Mouse (Mus musculus) left cerebral cortex, postnatal 4 days (tissue): ENCODE results near the gene Cd47. TPM values are rescaled to one million over a fixed set of nuclear protein-coding genes. Genes with fewer than 3 reads are reported as not detected.
"Not testable (repeated sequence)": the region's sequence is repeated elsewhere in the genome, so short reads cannot be mapped to it uniquely, and the experiment has no call there.

ENCODE experiments used
- DNase-seq: peaks from one replicate; pipeline ENCODE4 v3.0.0-alpha.2; 2022
- intact Hi-C: fragments of 180-260 bp; cut with DNase I; formaldehyde crosslinking; loops from one replicate; pipeline ENCODE4 v1.15.1; 2025
- total RNA-seq, 2 experiments: library from RNA; stranded (reverse); gene quantifications; 2 replicates each; pipeline ENCODE4 v1.2.3; 2021

Cd47 gene
- total RNA-seq, 2 experiments from 2014 or later, result 214 to 231 TPM

- intact Hi-C loops, DNase-seq: not testable (repeated sequence)
These were observed 30.6 kb downstream of the Cd47 start for GRCm38 (mm10) chr16:49830911-49831310.

DNA sequence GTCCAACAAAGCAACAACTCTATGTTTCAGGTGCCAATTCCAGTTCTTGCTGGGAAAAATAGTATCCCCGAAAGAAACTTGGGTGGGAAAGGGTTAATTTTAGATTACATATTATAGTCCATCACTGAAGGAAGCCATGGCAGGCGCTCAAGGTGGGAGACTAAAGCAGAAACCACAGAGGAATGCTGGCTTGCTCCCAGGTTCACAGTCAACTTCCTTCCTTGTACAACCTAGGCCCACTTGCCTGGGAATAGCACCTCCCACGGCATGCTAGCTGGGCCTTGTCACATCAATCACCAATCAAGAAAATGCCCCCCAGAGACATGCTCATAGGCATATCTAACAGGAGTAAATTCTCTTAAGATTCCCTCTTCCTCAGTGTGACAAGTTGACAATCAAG, 32.0 kb downstream of the Cd47 start:
- intact Hi-C loops, result no loop called here
- no peak for DNase-seq

DNA sequence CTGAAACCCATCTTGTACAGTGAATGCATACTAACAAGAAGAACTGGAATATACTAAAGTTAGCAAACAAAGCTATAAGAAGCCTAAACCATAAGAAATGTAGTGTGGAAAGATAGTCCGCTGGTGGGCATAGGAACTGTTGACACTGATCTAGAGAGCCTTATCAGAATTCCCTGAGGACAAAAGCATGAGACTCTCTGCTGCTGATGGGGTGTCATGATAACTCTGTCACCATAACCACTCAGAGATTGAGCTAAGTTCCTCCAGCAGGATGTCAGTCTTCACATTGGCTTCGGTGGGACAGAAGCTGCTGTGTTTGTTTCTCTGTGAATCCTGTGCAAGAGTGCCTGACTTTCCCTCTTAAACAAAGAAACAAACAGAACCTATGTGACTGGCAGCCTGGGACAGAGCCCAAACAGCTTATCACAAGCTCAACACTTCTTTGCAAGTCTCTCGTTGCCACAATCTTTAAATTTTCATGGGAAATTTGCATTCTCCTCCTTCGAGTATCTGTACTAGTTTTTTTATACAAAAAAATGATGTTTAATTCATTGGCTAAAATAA, 33.9 kb downstream of the Cd47 start:
- intact Hi-C loops, result no loop called here
- no peak for DNase-seq

- DNase-seq, result no peak
- intact Hi-C loops, result no loop called here
These were observed 36.4 kb downstream of the Cd47 start for GRCm38 (mm10) chr16:49836634-49837164.

DNA sequence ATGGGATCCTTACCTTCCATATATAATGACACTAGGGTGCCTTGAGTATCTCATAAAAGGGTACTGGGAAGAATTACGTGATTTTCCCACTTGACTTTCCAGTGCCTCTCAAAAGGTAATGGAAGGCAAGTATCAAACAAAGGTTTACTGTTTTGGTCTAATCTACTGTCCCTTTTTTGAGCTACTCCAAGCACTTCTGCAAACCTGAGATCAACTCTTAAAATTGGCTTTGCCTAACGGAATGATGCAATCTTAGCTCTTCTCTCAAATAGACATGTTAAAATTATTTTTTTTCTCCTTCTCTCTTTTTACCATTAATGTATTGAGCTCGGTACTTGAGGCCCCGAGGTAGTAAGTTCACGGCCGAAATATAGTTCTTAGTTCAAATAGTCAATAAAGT, 38.6 kb downstream of the Cd47 start:
- intact Hi-C loops, result no loop called here
- no peak for DNase-seq

DNA sequence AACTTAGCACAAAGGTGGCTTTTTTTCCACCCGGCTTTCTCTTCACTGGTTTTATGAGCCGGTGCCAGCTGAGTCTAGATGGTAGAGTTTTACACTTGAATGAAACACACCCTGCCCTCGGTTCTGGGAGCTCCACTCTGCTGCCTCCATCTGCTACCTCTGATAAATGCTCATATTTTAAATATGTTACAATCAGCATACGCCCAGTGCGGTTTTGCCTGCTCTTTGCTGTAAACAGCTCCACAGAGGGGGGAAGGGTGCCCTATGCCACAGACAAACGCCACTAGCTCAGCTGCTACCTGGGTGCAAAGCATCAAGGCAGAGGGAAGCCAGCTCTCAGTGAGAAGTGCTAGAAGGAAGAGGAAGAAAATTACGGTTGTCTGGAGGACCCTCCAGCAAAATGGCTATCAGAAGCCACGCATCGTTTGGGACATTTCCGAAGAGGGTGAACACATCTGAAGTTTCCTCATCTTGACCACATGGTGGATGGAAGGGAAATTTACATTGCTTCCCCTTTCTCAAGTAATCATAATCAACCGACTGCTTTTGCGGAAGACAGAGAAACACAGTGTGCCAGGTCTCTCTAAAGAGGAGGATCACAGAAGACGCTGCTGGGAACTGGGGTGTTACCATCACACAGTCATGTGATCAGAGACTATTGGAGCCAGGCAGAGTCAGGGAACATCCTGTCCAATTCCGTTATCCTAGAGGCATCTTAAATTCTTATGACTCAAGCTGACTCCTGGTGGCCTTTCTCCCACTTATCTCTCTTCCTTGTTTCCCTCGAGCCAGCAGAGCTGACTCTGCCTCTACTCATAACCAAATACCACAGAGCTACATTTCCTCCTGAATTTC, 39.6 kb downstream of the Cd47 start:
- intact Hi-C loops, result no loop called here
- DNase-seq, result peak; percentile 56

DNA sequence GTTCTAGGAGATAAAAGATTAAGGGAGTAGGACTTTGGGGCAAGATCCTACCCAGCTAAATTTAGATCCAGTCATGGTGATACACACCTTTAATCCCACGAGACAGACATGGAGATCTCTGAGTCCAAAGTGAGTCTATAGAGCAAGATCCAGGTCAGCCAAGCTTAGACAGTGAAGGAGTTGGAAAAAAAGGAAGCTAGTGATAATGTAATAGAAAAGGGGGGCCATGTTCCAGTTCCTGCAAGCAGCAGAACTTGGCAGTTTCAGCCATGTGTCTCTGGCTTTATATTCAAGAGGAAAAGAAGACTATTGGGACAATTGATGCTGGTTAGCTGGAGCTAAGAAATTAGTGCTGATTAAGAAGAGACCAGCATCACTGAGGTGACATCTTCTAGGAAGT, 43.4 kb downstream of the Cd47 start:
- intact Hi-C loops, result no loop called here
- no peak for DNase-seq

GRCm38 (mm10) chr16:49847224-49848003, 47.1 kb downstream of the Cd47 start:
- intact Hi-C loops, result no loop called here
- no peak for DNase-seq

- intact Hi-C loops, result no loop called here
These were observed 48.3 kb downstream of the Cd47 start for GRCm38 (mm10) chr16:49848651-49849050.

GRCm38 (mm10) chr16:49852940-49853339, 52.6 kb downstream of the Cd47 start:
- no peak for DNase-seq
- intact Hi-C loops, result loop anchor here (10.0 kb wide), 2 partner anchors 218 to 348 kb away; no protein-coding TSS in a partner anchor

More at GRCm38 (mm10) chr16:49848651-49849050, 48.3 kb downstream of the Cd47 start:
- DNase-seq, result no peak

DNA sequence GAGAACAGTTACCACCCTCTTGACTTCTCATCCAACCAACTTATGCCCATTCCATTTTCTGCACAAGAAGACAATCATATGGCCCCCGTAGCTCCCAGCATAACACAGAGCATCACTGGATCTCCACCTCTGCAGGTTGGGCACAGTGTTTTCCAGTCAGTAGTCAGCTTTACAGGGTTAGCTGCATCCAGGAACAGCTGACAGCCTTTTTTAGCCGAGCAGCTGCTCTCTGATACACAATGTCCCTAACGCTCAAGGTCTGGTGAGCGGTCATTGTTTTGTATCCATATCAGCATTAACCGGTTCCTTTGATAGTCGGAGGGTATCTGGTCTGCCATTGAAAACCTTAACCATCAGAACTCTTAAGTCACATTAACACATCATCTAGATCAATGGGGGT, 53.3 kb downstream of the Cd47 start:
- DNase-seq, result no peak
- intact Hi-C loops, result loop anchor here (10.0 kb wide), 2 partner anchors 219 to 349 kb away; no protein-coding TSS in a partner anchor

DNA sequence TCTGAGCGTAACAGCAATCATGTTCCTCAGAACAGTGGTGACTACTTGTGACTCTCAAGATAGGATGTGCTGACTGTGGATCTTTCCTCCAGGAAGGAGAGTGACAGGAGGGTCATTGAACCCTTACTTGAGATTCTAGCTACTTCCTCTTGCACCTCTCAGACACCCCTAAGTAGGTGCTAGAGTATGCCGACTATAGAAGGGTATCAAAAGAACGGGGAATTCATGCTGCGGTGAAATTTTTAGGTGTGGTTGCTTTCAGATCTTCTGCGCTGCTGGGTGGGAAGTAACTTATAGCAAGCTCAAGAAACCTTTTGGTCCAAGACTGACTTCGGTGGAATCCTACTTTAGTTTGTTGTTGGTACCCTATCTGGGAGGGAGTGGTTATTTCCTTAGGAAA, 53.9 kb downstream of the Cd47 start:
- no peak for DNase-seq
- intact Hi-C loops, result loop anchor here (10.0 kb wide), 2 partner anchors 219 to 349 kb away; no protein-coding TSS in a partner anchor

- peak; percentile 94 for DNase-seq
- intact Hi-C loops, result loop anchor here (5.0 to 10.0 kb wide), 3 partner anchors 187 to 350 kb away; no protein-coding TSS in a partner anchor
These were observed 54.9 kb downstream of the Cd47 start for GRCm38 (mm10) chr16:49854931-49855835.

- DNase-seq, result peak; percentile 63
- intact Hi-C loops, result loop anchor here (5.0 to 10.0 kb wide), 3 partner anchors 186 to 351 kb away; no protein-coding TSS in a partner anchor
These were observed 55.6 kb downstream of the Cd47 start for GRCm38 (mm10) chr16:49855836-49856503.

- DNase-seq, result no peak
- intact Hi-C loops, result loop anchor here (5.0 to 10.0 kb wide), 3 partner anchors 186 to 352 kb away; no protein-coding TSS in a partner anchor
These were observed 56.3 kb downstream of the Cd47 start for GRCm38 (mm10) chr16:49856661-49857060.

- intact Hi-C loops, result loop anchor here (5.0 to 10.0 kb wide), 3 partner anchors 185 to 353 kb away; no protein-coding TSS in a partner anchor
- no peak for DNase-seq
These were observed 57.3 kb downstream of the Cd47 start for GRCm38 (mm10) chr16:49857504-49858160.

DNA sequence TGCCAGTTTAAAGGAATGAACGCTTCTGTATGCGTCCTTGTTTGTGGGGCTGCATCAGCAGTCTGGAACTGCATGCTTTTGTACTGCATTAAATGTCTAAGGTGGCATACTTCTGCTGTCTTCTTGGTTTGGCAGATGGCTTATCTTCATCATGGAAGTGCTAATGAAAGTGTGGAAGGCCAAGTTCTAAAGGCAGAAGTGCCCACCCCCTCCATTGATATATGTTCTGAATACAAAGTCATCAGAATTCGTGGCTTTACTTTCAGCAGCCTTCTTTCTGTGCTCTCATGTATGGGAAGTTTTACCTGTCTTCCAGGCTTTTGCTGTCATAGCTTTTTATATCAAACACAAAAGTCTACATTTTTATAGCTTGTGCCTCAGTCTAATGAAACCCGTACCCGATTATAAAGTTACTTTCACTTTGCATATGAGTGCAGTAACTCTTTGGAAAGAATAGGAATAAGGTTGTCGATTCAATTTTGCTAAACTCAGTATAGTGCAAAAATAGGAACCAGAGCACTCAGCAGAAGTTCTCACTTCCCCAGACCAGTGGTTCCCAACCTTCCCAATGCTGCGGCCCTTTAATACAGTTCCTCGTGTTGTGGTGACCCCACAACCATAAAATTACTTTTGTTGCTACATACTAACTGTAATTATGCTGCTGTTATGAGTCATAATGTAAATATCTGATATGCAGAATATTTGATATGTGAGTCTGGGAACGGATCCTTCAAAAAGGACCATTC, 58.0 kb downstream of the Cd47 start:
- intact Hi-C loops, result loop anchor here (5.0 to 10.0 kb wide), 3 partner anchors 184 to 354 kb away; no protein-coding TSS in a partner anchor
- no peak for DNase-seq
